In genomic region chr1:33966328-33966727, GRCm38 (mm10) we compare ENCODE assay signal across 9 mouse cellular contexts. TPM values are rescaled to one million over a fixed set of nuclear protein-coding genes. Genes with fewer than 3 reads are reported as not detected.
DNase-seq lines count a peak whose midpoint lies in the region; ATAC-seq and TF ChIP-seq lines count a peak whose summit lies in the region.
"Had no signal": no experiment of that assay in that cellular context is flagged by ENCODE, and none has a peak within 500 bp of the region (broad histone marks: within the 10 kb centered on the region; RNA-seq: fewer than 3 reads in every experiment).

No protein-coding gene starts in this region.

- in situ Hi-C loops in Patski (cut with MboI; ENCODE audit: low pct_unique_long_range_greater_than_20kb): loop anchor here (5.0 to 10.0 kb wide), 2 partner anchors 222 to 304 kb away; no protein-coding TSS in a partner anchor

- ATAC-seq in kidney, embryonic 14.5 days (ENCODE audit: low FRiP score, low TSS enrichment): no peak
- ATAC-seq in Patski: no peak
- ATAC-seq in forebrain, postnatal 0 days: peak; percentile 61
- 0 out of 2 replicates have a peak, but pooled peaks have one; percentile 50 for ATAC-seq in megakaryocyte-erythroid progenitor cell, adult 5-6 weeks (replicated peaks; ENCODE audit: low FRiP score, low TSS enrichment, poor library complexity, severe bottlenecking)

- no peak overlapping the region for H3K4me2 ChIP-seq in kidney, embryonic 14.5 days (replicated peaks; ENCODE audit: low read depth, low read length)
- no peak overlapping the region for H3K4me2 ChIP-seq in forebrain, postnatal 0 days (ENCODE audit: low read depth)
- H3K4me2 ChIP-seq: midbrain, embryonic 12.5 days had no signal

- peak; percentile 38 for DNase-seq in kidney, postnatal 36 days
- DNase-seq in Patski (ENCODE audit: low read depth, low spot score): no peak
- peak; percentile 86 for DNase-seq in forebrain, postnatal 0 days
- no peak for DNase-seq in gastrocnemius, postnatal 4 days (ENCODE audit: low spot score in 2 of 2)
- DNase-seq in urinary bladder, postnatal 10 days (ENCODE audit: low spot score): no peak

- no peak overlapping the region for H3K4me3 ChIP-seq in kidney, embryonic 14.5 days (ENCODE audit: low read length)
- peak overlapping the region; percentile 43 for H3K4me3 ChIP-seq in E14TG2a.4 (replicated peaks; ENCODE audit: low read length)
- H3K4me3 ChIP-seq in forebrain, postnatal 0 days (ENCODE audit: low read depth, low read length): no peak overlapping the region
- H3K4me3 ChIP-seq: midbrain, embryonic 12.5 days had no signal

- no peaks in the 10 kb centered on the region; the same call in 1 of the 2 replicates for H3K4me1 ChIP-seq in kidney, embryonic 14.5 days (ENCODE audit: control insufficient read depth, insufficient read depth, low read length)
- peaks cover 48% of the 10 kb centered on the region for H3K4me1 ChIP-seq in E14TG2a.4 (replicated peaks; ENCODE audit: low read depth, low read length)
- H3K4me1 ChIP-seq in forebrain, postnatal 0 days (ENCODE audit: insufficient read depth): no peaks in the 10 kb centered on the region

- H3K27me3 ChIP-seq in kidney, embryonic 14.5 days (ENCODE audit: control insufficient read depth, insufficient read depth, low read length): no peaks in the 10 kb centered on the region
- no peaks in the 10 kb centered on the region for H3K27me3 ChIP-seq in E14TG2a.4 (ENCODE audit: insufficient read depth, low read length)
- no peaks in the 10 kb centered on the region for H3K27me3 ChIP-seq in Patski
- no peaks in the 10 kb centered on the region for H3K27me3 ChIP-seq in forebrain, postnatal 0 days (ENCODE audit: insufficient read depth, low read length)
- H3K27me3 ChIP-seq: midbrain, embryonic 12.5 days had no signal

- H3K9ac ChIP-seq in kidney, embryonic 14.5 days (ENCODE audit: low read depth, low read length): no peak overlapping the region
- H3K9ac ChIP-seq in forebrain, postnatal 0 days: no peak overlapping the region
- H3K9ac ChIP-seq: midbrain, embryonic 12.5 days had no signal

- H3K36me3 ChIP-seq in kidney, embryonic 14.5 days (ENCODE audit: control insufficient read depth, insufficient read depth, low read length): no peaks in the 10 kb centered on the region
- H3K36me3 ChIP-seq in E14TG2a.4 (ENCODE audit: insufficient read depth, low read length): peaks cover 10% of the 10 kb centered on the region; the same call in 1 of the 2 replicates
- H3K36me3 ChIP-seq in forebrain, postnatal 0 days (ENCODE audit: insufficient read depth): no peaks in the 10 kb centered on the region
- H3K36me3 ChIP-seq: midbrain, embryonic 12.5 days had no signal

- H3K9me3 ChIP-seq in kidney, embryonic 14.5 days (ENCODE audit: control insufficient read depth, low read length): no peaks in the 10 kb centered on the region
- H3K9me3 ChIP-seq in E14TG2a.4 (ENCODE audit: low read length): no peaks in the 10 kb centered on the region
- H3K9me3 ChIP-seq in forebrain, postnatal 0 days (ENCODE audit: low read length): no peaks in the 10 kb centered on the region
- H3K9me3 ChIP-seq: midbrain, embryonic 12.5 days had no signal

- WGBS in kidney, embryonic 14.5 days: 28% methylated on average over 6 of the region's 6 CpGs
- WGBS in forebrain, postnatal 0 days: 24% methylated on average over 6 of the region's 6 CpGs

- POLR2A ChIA-PET in Patski (lab: Charles Lee): no interaction called here

- no peak overlapping the region for H3K27ac ChIP-seq in kidney, embryonic 14.5 days (ENCODE audit: low read depth, low read length)
- H3K27ac ChIP-seq in forebrain, postnatal 0 days (ENCODE audit: low read depth, low read length): no peak overlapping the region
- H3K27ac ChIP-seq: midbrain, embryonic 12.5 days had no signal

- CTCF ChIA-PET in Patski (lab: Charles Lee): interaction anchor here (1.0 to 6.5 kb wide), 8 partner anchors 9 to 303 kb away, joined by 3 to 70 read pairs (median 6); no protein-coding TSS in a partner anchor

- TF ChIP-seq CTCF in E14TG2a.4 (conservative IDR thresholded peaks at IDR 0.05; ENCODE audit: low read length) (peak; percentile 81), Patski (IDR thresholded peaks at IDR 0.05) (peak; percentile 62)
- TF ChIP-seq CTCF in forebrain, postnatal 0 days (IDR thresholded peaks at IDR 0.05; ENCODE audit: low read depth): peak; percentile 86

RNA-seq across cellular contexts. Expression of gene Dst, which starts 58.3 kb away (rescaled TPM):
- 26.0 and 44.3 TPM in 2 replicates for polyA plus RNA-seq in kidney, embryonic 14.5 days (2014; fragmentation: Nextera tagmentation; extraction: Ambion mirVana)
- 176 TPM for polyA plus RNA-seq in Patski (2021)
- 127 and 134 TPM in 2 replicates for total RNA-seq in forebrain, postnatal 0 days (2014; rRNA removed)
- 16.3 and 23.1 TPM in 2 replicates for polyA plus RNA-seq in forebrain, postnatal 0 days (2015; fragmentation: Nextera tagmentation; extraction: Ambion mirVana)
- 2.1 and 7.9 TPM in 2 replicates for total RNA-seq in megakaryocyte-erythroid progenitor cell, adult 5-6 weeks (2014; fragmentation: Nextera tagmentation)
- 4.1 and 9.1 TPM in 2 replicates for total RNA-seq in megakaryocyte-erythroid progenitor cell, adult 5-6 weeks (2017)
- 100 to 1,000 TPM; 181 to 191 TPM for total RNA-seq in gastrocnemius, postnatal 4 days (2021)

RNA-seq across cellular contexts. Expression of gene Bend6, which starts 58.7 kb away (rescaled TPM):
- 0.47 and 0.55 TPM in 2 replicates for polyA plus RNA-seq in kidney, embryonic 14.5 days (2014; fragmentation: Nextera tagmentation; extraction: Ambion mirVana)
- polyA plus RNA-seq in Patski (2021): 3.5 TPM
- 124 and 153 TPM in 2 replicates for total RNA-seq in forebrain, postnatal 0 days (2014; rRNA removed)
- 96.7 and 111 TPM in 2 replicates for polyA plus RNA-seq in forebrain, postnatal 0 days (2015; fragmentation: Nextera tagmentation; extraction: Ambion mirVana)
- not detected in 2 replicates for total RNA-seq in megakaryocyte-erythroid progenitor cell, adult 5-6 weeks (2014; fragmentation: Nextera tagmentation)
- not detected in 2 replicates for total RNA-seq in megakaryocyte-erythroid progenitor cell, adult 5-6 weeks (2017)
- total RNA-seq in gastrocnemius, postnatal 4 days (2021): 1 to 10 TPM in 1 of 2 experiments, under 1 TPM in 1; 0.83 to 1.3 TPM

Comparison
In these comparisons a context has a peak if more than half of its experiments do, and no peak if none do; other contexts are left out.
1. DNase-seq: peak in kidney, postnatal 36 days (2 of 2) and forebrain, postnatal 0 days (single experiment); none in Patski (single experiment), gastrocnemius, postnatal 4 days (0 of 2) and urinary bladder, postnatal 10 days (single experiment).
2. ATAC-seq: peak in forebrain, postnatal 0 days (single experiment) and megakaryocyte-erythroid progenitor cell, adult 5-6 weeks (single experiment); none in kidney, embryonic 14.5 days (single experiment) and Patski (single experiment).
3. RNA of gene Dst, which starts 58.3 kb away (total RNA-seq): 181 to 191 TPM in gastrocnemius, postnatal 4 days and 127 to 134 TPM in forebrain, postnatal 0 days; 2.1 to 9.1 TPM in megakaryocyte-erythroid progenitor cell, adult 5-6 weeks; every median in the first group is over 10 times any median in the second.
4. RNA of gene Bend6, which starts 58.7 kb away (total RNA-seq): 124 to 153 TPM in forebrain, postnatal 0 days; 0.83 to 1.3 TPM in gastrocnemius, postnatal 4 days and not detected in megakaryocyte-erythroid progenitor cell, adult 5-6 weeks; every median in the first group is over 10 times any median in the second.
5. Peak in every context shown above with its lines, with median percentiles within 50 percentile points of each other: CTCF ChIP-seq.